Mouse (Mus musculus) cerebellum, postnatal 4 days (tissue): ENCODE data around the gene Wfdc21.

Experiments used
- DNase-seq, 2 experiments: peaks; one replicate each; pipeline ENCODE4 v3.0.0; 2022; ENCODE audit warnings: low spot score in 2 of 2, mixed read lengths in 1 of 2

Wfdc21 gene

DNA sequence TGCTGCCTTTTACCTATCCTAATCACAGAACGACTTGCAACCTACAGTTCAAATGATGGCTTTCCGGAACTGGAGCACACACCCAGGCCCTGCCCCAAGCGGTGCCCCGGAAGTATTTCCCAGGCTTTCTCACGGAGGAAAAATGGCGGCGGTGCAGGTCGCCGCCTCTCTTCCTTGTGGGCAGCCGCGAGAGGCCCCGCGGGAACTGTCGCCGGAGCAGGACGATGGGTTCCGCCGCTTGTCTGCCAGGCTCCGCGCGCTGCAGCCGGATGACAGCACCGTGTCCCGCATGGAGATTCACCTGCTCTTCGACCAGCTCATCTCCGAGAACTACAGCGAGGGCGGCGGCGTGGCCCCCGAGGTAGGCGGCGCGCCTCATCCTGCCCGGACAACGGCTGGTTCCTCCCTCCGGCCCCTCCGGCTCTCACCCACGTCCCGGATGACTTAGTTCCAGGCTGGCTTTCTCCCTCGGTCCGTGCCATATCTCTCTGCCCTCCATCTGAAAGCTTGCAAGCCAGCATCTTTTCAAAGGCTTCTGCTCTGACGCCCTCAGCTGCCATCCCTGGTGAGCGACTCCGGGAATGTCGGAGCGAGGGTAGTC, 6.9 kb downstream of the Wfdc21 start, which contains the start of gene Heatr6:
Gene Heatr6, plus strand, starts transcription at position 116 of the 601 bp plus-strand sequence.
- peak; percentile 83 to 92 for DNase-seq

DNA sequence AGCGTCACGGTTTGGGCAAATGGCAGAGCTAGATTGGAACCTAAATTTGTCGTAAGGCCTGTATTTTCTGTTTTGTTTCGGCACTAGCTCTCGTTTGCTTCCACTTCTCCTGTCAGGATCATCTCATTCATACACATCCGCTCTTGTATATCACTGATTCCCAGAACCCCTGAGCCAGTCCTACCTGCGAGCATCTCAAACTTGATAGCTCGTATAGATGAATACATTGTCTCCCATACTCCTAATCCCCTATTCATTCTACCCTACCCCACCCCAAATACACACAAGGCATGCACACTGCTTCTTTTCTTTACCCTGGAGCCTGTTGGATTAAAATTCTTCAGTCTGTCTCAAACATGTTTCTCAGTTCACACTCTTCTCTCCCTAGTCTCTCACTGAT, 7.5 kb downstream of the Wfdc21 start:
- DNase-seq = no peak

GRCm38 (mm10) chr11:83767306-83767705, 20.6 kb downstream of the Wfdc21 start:
- DNase-seq = no peak

GRCm38 (mm10) chr11:83768976-83769375, 22.2 kb downstream of the Wfdc21 start:
- DNase-seq = no peak

DNA sequence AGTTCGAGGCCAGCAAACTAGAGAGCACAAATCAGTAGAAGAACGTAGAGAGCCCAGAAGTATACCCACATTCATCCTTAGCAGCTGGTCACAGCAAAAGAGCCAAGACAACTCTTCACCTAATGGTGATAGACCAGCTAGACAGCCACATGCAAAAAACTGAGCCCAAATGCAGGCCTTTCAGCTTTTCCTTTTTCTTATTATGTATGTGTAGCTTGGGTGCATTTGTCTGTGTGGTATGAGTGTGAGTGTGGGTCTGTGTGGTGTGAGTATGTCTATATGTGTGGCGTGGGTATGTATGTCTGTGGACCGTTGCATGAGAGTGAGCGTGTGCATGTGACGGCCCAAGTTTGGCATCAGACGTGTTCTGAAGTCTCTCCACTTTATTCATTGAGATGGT, 24.3 kb downstream of the Wfdc21 start:
- no peak for DNase-seq

- no peak for DNase-seq
These were observed 25.6 kb downstream of the Wfdc21 start for GRCm38 (mm10) chr11:83772341-83772740.

DNA sequence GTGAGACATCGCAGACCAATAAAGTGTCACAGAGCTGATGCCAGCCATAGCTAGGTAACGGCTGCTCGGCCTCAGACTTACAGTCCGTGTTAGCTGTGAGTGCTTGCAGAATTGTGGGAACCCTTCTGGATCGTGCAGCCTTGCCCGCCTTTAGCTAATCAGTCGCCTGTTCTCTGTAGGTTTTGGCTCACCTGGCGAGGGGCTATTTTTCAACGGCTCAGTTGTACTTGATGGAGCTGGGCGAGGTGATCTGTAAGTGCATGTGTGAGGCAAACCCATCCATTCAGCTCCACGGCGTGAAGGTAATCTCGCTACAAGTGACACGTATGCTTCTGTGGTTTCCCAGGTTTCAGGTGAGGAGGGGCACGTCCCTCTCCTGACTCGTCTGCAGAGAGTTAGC, 27.0 kb downstream of the Wfdc21 start:
- DNase-seq = no peak

DNA sequence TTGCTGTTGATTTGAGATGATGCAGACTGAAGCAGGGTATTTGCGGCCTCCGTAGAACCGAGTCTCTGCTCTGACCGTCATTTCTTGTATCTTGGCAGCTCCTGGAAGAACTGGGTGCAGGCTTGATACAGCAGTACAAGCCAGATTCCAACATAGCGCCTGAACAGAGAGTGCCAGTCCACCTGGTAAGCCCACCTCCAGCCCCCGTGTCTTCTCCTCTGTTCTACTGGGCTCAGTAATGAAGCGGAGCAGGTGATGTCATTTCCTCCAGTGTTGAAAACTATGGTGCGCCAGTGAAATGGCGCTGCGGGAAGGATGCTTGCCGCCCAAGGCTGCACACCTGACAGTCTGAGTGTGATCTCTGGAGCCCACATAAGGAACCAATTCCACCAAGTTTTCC, 27.6 kb downstream of the Wfdc21 start:
- DNase-seq = no peak

DNA sequence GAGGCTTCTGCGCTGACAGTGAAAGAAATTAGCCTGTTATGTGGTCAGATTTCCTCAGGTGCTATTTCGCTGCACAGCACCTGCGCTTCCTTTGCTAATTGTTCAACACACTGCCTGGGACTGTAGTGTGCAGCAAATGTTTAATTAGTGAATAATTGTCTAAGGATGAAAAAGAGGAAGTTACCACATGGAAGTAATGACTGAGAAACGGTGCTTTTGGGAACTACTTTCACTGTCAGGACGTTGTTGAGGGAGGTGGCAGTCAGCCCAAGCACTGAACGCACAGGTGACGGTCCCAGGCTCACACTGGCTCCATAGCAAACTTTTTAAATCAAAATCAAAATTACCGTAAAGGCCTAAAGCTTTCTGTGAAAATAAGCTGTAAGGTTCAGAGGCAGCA, 30.1 kb downstream of the Wfdc21 start:
- no peak for DNase-seq

DNA sequence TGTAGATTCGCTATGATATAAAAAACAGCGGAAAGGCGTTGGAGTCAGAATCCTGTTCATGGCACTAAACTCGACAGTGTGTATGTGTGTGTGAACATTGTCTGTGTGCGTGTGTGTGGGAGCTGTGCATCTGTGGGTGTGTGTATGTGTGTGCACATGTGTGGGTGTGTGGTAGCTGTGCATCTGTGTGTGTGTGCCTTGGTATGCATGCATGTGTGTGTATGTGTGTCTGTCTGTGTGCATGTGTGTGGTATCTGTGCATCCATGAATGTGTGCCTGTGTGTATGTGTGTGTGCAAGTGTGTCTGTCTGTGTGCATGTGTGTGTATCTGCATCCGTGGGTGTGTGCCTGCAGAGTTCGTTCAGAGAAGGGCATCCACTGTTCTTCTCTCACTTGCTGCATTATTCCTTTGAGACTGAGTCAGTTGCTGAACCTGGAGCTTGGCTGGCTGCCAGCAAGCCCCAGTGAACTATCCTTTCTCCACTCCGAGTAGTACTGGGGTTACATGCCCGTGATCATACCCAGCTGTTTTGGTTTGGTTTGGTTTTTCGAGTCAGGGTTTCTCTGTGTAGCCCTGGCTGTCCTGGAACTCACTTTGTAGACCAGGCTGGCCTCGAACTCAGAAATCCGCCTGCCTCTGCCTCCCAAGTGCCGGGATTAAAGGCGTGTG, 37.3 kb downstream of the Wfdc21 start:
- DNase-seq = no peak

DNA sequence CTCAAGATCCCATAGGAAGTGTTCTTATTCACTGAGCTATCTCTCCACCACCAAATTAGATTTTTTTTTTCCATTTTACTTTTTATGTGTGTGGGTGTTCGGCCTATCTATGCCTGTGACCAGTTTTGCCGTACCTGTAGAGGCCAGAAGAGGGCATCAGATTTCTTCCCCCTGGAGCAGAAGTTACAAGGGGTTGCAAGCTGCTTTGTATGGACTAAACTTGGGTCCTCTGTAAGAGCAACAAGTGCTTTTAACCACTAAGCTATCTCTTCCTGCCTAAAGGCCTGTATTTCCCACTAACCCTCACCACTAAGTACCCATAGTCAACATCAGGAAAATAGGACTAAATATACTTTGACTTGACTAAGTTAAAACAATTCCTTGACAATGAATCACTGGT, 37.9 kb downstream of the Wfdc21 start:
- DNase-seq = peak in 1 of 2 experiments; percentile 16

DNA sequence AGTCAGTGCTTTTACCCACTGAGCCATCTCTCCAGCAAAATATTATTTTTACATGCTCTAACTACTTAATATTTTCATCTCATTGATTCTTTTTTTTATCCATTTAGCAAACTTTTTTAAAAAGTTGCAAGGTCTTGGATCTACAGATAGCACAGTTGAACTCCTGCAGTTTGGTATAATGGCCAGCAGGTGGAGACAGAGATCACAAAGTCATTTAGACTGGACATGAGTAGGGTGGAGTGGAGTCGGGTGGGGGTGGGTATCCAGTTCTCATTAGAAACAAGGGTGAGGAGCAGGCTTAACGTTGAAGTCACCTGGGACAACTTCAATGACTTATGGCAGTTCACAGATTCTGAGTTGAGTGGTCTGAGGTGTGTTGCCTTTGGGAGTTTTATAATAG, 38.6 kb downstream of the Wfdc21 start:
- DNase-seq = peak in 1 of 2 experiments; percentile 66

- DNase-seq = no peak
These were observed 40.1 kb downstream of the Wfdc21 start for GRCm38 (mm10) chr11:83786835-83787234.

GRCm38 (mm10) chr11:83787401-83788021, 40.8 kb downstream of the Wfdc21 start:
- DNase-seq = no peak

GRCm38 (mm10) chr11:83788331-83788730, 41.6 kb downstream of the Wfdc21 start:
- no peak for DNase-seq

DNA sequence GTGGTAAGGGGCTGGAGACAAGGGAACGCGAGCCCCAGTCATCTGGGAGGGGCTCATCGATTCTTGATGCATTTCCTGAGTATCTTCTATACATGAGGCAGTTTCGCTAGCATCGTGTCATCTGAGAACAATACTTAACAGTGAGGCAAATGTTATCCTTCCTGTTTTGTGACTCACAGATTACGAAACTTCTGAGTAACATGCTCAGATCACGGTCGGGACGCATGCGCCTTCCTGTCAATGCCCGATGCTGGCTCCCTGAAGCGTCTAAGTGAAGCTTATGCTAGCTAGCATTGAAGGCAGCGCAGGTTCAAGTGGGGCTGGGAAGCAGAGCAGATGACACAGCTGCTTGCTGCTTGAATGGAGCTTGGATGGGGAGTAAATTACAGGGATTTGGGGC, 42.5 kb downstream of the Wfdc21 start:
- no peak for DNase-seq

DNA sequence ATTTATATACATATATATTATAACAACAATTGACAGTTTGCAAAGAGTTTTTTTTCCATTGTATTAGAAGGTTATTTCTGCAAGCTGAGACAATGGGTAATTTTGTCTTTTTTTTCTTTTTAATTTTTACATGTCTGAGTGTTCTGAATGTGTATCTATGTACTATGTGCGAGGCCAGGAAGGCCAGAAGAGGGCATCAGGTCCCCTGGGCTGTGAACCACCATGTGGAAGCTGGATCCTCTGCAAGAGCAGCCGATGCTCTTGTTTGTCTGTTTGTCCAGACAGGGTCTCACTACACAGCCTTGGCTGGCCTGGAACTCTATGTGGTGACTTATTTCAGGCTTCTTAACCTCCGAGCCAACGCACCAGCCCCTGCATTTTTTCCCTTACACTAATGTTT, 44.4 kb downstream of the Wfdc21 start:
- DNase-seq = no peak

DNA sequence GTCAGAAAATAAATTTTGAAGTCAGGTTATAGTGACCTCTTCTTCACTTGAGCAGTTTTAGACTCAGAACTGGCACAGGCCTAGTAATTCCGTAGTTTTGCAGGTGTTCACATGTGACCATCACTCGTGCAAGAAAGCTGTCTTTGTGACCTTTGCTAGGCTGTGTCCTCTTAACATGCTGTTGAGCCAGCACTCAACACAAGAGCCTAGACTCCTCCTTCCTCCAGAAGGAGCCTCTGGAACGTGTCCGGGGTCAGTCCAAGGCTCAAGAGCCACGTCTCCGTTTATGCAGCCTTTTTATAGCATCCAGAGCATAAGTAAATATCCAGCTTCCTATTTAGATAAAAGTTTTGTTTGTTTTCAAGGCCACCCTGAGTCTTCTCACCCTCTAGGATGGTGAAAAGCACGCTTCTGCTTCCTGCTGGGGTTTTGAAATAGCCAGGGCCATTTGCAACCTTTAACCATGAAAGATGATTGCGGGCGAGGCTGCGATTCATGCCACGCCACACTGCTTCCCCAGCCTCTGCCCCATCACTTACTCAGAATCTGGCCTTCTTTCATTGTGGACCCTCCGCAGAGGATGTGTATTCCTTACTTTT, 45.7 kb downstream of the Wfdc21 start:
- no peak for DNase-seq

- DNase-seq = no peak
These were observed 46.5 kb downstream of the Wfdc21 start for GRCm38 (mm10) chr11:83793264-83793663.

DNA sequence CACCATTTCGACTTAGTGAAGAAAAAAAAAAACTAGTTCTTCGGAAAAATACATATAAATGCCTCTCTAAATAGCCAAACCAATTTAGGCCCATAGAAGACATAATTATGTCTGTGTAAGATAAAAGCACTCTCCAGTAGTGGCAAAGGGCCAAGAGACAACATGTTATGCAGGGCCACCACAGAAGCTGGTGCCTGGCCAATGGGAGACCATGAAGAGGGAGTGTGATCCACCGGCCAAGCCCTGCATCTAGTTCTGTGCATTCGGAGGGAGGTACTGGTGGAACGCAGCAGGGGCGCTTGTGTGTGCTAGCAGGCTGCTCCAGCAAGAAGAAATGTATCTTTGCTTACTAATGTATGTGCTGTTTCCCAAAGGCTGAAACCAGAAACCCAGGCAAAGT, 49.4 kb downstream of the Wfdc21 start:
- peak in 1 of 2 experiments; percentile 14 for DNase-seq

DNA sequence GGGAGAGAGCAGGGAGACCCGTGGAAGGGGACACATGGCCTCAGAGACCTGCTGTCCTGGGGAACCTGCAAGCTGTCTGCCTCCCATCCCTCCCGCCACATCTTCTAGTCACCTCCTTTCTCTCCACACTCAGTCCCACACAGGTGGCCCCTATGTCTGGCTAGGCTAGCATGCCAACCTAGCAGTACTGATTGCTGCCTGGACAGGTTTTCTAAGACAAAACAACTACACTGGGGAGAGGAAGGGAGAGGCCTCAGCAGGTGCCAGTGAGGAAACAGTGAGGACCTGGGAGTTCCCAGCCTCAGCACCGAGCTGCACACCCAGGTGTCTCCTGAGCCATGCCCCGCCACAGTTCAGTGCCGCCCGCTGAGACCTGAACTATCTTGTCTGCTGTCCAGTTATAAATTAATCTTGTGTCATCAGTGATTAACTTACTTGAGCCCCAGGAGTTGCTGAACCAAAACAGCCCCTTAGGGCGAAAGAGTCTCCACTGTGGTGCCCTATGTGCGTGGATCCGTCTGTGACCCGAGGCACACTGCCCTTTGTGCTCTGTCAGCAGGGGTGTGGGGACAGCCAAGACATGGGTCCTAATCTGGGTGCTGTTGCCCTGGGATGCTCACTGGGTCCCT, 50.4 kb downstream of the Wfdc21 start:
- DNase-seq = no peak

DNA sequence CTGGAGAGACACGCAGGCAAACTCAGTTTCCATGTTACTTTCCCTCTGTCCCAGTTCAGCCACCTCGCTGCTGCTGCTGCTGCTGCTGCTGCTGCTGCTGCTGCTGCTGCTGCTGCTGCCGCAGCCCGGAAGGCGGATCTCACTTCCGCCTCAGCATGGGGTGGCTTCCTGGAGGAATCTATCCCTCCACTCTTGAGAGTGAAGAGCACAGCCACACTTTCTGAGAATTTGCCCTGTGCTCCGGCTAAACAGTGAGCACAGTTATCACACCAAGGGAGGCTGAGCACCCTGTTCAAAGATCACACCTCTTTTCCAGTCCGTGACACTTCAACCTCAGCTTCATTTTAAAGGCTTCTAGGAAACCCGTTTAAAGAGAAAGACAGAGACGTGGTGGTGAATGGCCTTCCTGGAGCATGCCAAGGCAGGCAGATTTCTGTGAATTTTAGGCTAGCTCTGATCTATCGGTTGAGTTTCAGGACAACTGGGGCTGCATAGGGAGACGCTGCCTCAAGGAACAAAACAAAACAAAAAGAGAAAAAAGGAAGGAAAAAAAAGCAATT, 53.2 kb downstream of the Wfdc21 start:
- DNase-seq = no peak
